Mouse (Mus musculus) heart, embryonic 13.5 days (tissue): ENCODE measurements around the gene Zfp346. TPM values are rescaled to one million over a fixed set of nuclear protein-coding genes. Genes with fewer than 3 reads are reported as not detected.
"Not testable (repeated sequence)": the region's sequence is repeated elsewhere in the genome, so short reads cannot be mapped to it uniquely, and the experiment has no call there.

Experiments used
- ATAC-seq: fragments of 200-750 bp; cut with Nextera tagmentation; 2 replicates; pipeline ENCODE4 v1.8.0; 2017; ENCODE audit warnings: moderate TSS enrichment; ENCODE audit not compliant: insufficient number of reproducible peaks, low FRiP score, low TSS enrichment; ENCODE audit errors: extremely low read depth
- H3K27ac ChIP-seq: fragments of 300-500 bp; sonication (generic); replicated peaks from 2 replicates; pipeline ENCODE4 v1.5.1; 2015; ENCODE audit warnings: moderate library complexity, mild to moderate bottlenecking, inconsistent platforms
- H3K27me3 ChIP-seq: fragments of 300-500 bp; sonication (generic); replicated peaks from 2 replicates; pipeline ENCODE4 v1.6.1; 2015; ENCODE audit warnings: mild to moderate bottlenecking, inconsistent platforms
- H3K36me3 ChIP-seq: fragments of 300-500 bp; sonication (generic); 2 replicates; pipeline ENCODE4 v1.6.1; 2015; ENCODE audit warnings: mild to moderate bottlenecking, inconsistent platforms
- H3K4me1 ChIP-seq: fragments of 300-500 bp; sonication (generic); 2 replicates; pipeline ENCODE4 v1.6.1; 2015; ENCODE audit warnings: inconsistent platforms
- H3K4me2 ChIP-seq: fragments of 300-500 bp; sonication (generic); 2 replicates; pipeline ENCODE4 v1.6.1; 2015; ENCODE audit warnings: inconsistent platforms, mild to moderate bottlenecking, moderate library complexity
- H3K4me3 ChIP-seq: fragments of 300-500 bp; sonication (generic); 2 replicates; pipeline ENCODE4 v1.5.1; 2015; ENCODE audit warnings: moderate library complexity, mild to moderate bottlenecking, inconsistent platforms
- H3K9ac ChIP-seq: fragments of 300-500 bp; sonication (generic); 2 replicates; pipeline ENCODE4 v1.6.1; 2015; ENCODE audit warnings: inconsistent platforms, mild to moderate bottlenecking, moderate library complexity
- H3K9me3 ChIP-seq: fragments of 300-500 bp; sonication (generic); 2 replicates; pipeline ENCODE4 v1.6.1; 2016; ENCODE audit warnings: inconsistent platforms
- WGBS: fragments of 180-500 bp; shearing (Covaris S2); methylation state at CpG from one replicate; pipeline ENCODE4 v1.1.7; 2015; ENCODE audit warnings: mixed read lengths; 5-methylcytosine and 5-hydroxymethylcytosine counted together
- polyA plus RNA-seq: library from polyadenylated mRNA; unstranded; fragments of >200 nt; fragmentation: Nextera tagmentation; extraction: Ambion mirVana; gene quantifications from 2 replicates; pipeline ENCODE4 v1.2.1, GENCODE M21; 2015

Zfp346 gene
- 16.1 and 19.3 TPM in 2 replicates for polyA plus RNA-seq

DNA sequence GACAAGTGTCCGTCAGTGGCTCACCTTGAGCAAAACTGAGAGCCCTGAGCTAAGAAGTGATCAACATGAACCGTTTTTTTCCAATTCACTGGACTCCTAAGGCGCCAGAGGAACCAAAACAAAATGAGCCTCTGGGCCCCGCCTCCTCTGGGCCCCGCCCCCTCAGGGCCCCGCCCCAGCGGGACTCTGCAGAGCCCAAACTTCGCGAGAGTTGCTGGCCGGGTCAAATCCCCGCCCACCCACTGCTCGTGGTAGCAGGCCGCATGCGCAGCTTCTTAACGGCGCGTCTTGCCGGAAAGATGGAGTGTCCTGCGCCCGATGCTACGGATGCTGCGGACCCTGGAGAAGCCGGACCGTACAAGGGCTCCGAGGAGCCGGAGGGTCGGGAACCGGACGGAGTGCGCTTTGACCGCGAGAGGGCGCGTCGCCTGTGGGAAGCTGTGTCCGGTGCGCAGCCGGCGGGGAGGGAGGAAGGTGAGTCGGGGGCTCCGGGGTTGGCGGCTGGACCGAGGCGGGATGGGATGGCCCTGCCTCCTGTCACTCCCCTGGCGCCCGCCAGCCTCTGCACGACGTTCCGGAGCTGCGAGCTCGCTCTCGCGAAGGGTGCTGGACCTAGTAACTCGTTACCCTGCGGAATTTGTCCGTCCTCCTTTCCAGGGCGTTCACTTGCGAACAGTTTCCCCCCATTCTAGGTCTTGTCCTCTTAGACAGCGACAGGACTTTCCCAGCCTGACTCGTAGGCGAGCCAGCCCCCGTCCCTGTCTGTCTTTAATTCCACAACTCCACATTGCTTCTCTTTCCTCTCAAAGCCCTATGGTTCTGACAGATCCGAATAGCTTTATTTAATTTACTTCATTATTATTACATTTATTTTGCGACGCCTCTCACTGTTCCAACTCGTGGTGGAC is at the start of gene Zfp346:
Gene Zfp346 (plus strand): TSS at position 267 of the 908 bp plus-strand sequence.
- no peaks in the 10 kb centered on the region for H3K27me3 ChIP-seq
- H3K4me2 ChIP-seq = peak within 1 kb of the TSS; percentile 89
- peak within 1 kb of the TSS; percentile 91 for H3K27ac ChIP-seq
- peaks cover 22% of the 10 kb centered on the region for H3K36me3 ChIP-seq
- peak; percentile 93 for ATAC-seq
- H3K9me3 ChIP-seq = no peaks in the 10 kb centered on the region
- H3K9ac ChIP-seq = peak within 1 kb of the TSS; percentile 89
- peak within 1 kb of the TSS; percentile 82 for H3K4me3 ChIP-seq
- under 1% methylated on average over 66 of the region's 66 CpGs for WGBS
- H3K4me1 ChIP-seq = peaks cover 28% of the 10 kb centered on the region

DNA sequence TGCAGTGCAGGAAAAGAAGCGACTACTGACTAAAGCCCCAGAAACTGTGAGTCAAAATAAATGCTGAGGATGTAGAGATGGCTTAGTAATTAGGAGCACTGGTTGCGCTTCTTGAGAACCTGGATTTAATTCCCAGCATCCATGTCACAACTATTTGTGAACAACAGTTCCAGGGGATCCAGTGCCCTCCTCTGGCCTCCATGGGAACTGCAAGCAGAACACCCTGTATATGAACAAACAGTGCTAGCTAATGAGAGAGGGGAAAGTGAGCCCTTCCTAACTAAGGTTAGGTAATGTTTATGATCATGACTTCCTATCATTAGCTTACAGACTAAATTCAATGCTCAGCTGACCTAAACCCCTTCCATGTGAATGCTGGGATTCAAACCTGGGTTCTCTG is 47.1 kb upstream of the Zfp346 start:
- Histone ChIP-seq H3K27me3 (no peaks in the 10 kb centered on the region), H3K9me3 (no peaks in the 10 kb centered on the region), H3K27ac (no peak overlapping the region), H3K9ac (no peak overlapping the region), H3K4me1 (no peaks in the 10 kb centered on the region), H3K36me3 (peaks cover 34% of the 10 kb centered on the region), H3K4me2 (no peak overlapping the region), H3K4me3 (no peak overlapping the region)
- ATAC-seq = no peak
- 85% methylated on average over 2 of the region's 2 CpGs for WGBS

GRCm38 (mm10) chr13:55063276-55063675 is 41.8 kb upstream of the Zfp346 start:
- Histone ChIP-seq H3K4me3 (no peak overlapping the region), H3K27ac (no peak overlapping the region), H3K4me1 (no peaks in the 10 kb centered on the region), H3K9ac (no peak overlapping the region), H3K27me3 (no peaks in the 10 kb centered on the region), H3K36me3 (peaks cover 18% of the 10 kb centered on the region), H3K9me3 (no peaks in the 10 kb centered on the region), H3K4me2 (no peak overlapping the region)
- no peak for ATAC-seq
- 50% methylated on average over 2 of the region's 2 CpGs for WGBS

DNA sequence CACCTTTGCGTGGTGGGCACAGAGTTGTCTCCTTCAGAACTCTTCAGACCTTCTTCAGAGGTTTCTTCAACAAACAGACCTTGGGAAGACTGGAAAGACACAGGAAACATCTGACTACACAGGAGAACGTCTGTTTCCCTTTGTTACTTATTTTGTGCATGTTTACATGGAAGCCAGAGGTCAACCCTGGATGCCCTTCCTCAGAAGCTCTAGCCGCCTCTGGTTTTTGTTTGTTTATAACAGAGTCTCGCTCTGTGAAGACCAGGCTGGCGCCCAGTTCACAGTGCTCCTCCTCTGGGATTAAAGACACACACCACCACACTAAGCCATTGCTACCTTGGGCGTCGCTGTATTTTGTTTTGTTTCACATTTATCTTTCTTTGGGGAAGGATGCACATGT is 35.4 kb upstream of the Zfp346 start:
- no peak for ATAC-seq
- Histone ChIP-seq H3K4me2 (no peak overlapping the region), H3K27me3 (no peaks in the 10 kb centered on the region), H3K4me1 (no peaks in the 10 kb centered on the region), H3K27ac (no peak overlapping the region), H3K4me3 (no peak overlapping the region), H3K9me3 (no peaks in the 10 kb centered on the region), H3K9ac (no peak overlapping the region), H3K36me3 (peaks cover 17% of the 10 kb centered on the region)
- 64% methylated on average over 7 of the region's 7 CpGs for WGBS

- Histone ChIP-seq H3K4me1 (no peaks in the 10 kb centered on the region), H3K27ac (no peak overlapping the region), H3K36me3 (peaks cover 24% of the 10 kb centered on the region), H3K9me3 (no peaks in the 10 kb centered on the region), H3K27me3 (no peaks in the 10 kb centered on the region), H3K9ac (no peak overlapping the region), H3K4me3 (no peak overlapping the region), H3K4me2 (no peak overlapping the region)
- ATAC-seq = no peak
- WGBS = 5% methylated on average over 3 of the region's 3 CpGs
These were observed 33.8 kb upstream of the Zfp346 start for GRCm38 (mm10) chr13:55071322-55071721.

- H3K4me2 ChIP-seq = no peak overlapping the region
- H3K4me3 ChIP-seq = no peak overlapping the region
- no peak for ATAC-seq
- H3K9ac ChIP-seq = no peak overlapping the region
- no peaks in the 10 kb centered on the region for H3K27me3 ChIP-seq
- no peaks in the 10 kb centered on the region for H3K9me3 ChIP-seq
- H3K27ac ChIP-seq = no peak overlapping the region
- no peaks in the 10 kb centered on the region for H3K4me1 ChIP-seq
- peaks cover 30% of the 10 kb centered on the region for H3K36me3 ChIP-seq
- WGBS = 54% methylated on average over 5 of the region's 5 CpGs
These were observed 29.5 kb upstream of the Zfp346 start for GRCm38 (mm10) chr13:55075597-55075996.

DNA sequence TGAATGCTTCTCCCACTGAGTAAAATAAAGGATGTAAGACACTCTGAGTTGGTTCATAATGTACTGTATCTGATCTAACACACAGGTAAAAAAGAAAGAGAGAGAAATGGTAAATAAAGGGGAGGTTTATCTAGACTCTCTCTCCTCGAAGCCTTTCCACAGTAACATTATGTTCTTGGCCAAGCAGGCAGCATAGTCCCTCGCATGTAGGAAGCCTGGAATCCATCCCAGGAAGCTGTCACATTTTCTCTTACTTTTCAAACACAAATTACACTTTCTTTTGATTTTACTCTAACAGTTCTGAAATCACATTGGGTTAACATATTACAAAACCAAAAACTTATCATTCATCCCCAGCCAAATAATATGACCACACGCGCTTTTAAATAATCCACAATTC is 12.5 kb upstream of the Zfp346 start:
- H3K4me1 ChIP-seq = no peaks in the 10 kb centered on the region
- H3K9ac ChIP-seq = no peak overlapping the region
- H3K4me2 ChIP-seq = no peak overlapping the region
- H3K9me3 ChIP-seq = no peaks in the 10 kb centered on the region
- 77% methylated on average over 4 of the region's 4 CpGs for WGBS
- H3K27me3 ChIP-seq = no peaks in the 10 kb centered on the region
- no peak overlapping the region for H3K27ac ChIP-seq
- no peak overlapping the region for H3K4me3 ChIP-seq
- H3K36me3 ChIP-seq = peaks cover 33% of the 10 kb centered on the region
- no peak for ATAC-seq

GRCm38 (mm10) chr13:55097841-55098240 is 7.3 kb upstream of the Zfp346 start:
- H3K36me3 ChIP-seq, H3K27ac ChIP-seq, H3K9me3 ChIP-seq, H3K4me1 ChIP-seq, H3K4me3 ChIP-seq, H3K4me2 ChIP-seq, H3K27me3 ChIP-seq, ATAC-seq, H3K9ac ChIP-seq: not testable (repeated sequence)
- 87% methylated on average over 3 of the region's 3 CpGs for WGBS

GRCm38 (mm10) chr13:55099066-55099725 is 5.9 kb upstream of the Zfp346 start:
- Histone ChIP-seq H3K36me3 (no peaks in the 10 kb centered on the region), H3K9me3 (no peaks in the 10 kb centered on the region), H3K27ac (peak overlapping the region; percentile 91), H3K4me1 (peaks cover 7% of the 10 kb centered on the region), H3K4me3 (peak overlapping the region; percentile 78), H3K9ac (peak overlapping the region; percentile 91), H3K4me2 (peak overlapping the region; percentile 86), H3K27me3 (no peaks in the 10 kb centered on the region)
- 29% methylated on average over 20 of the region's 20 CpGs for WGBS
- ATAC-seq = no peak

DNA sequence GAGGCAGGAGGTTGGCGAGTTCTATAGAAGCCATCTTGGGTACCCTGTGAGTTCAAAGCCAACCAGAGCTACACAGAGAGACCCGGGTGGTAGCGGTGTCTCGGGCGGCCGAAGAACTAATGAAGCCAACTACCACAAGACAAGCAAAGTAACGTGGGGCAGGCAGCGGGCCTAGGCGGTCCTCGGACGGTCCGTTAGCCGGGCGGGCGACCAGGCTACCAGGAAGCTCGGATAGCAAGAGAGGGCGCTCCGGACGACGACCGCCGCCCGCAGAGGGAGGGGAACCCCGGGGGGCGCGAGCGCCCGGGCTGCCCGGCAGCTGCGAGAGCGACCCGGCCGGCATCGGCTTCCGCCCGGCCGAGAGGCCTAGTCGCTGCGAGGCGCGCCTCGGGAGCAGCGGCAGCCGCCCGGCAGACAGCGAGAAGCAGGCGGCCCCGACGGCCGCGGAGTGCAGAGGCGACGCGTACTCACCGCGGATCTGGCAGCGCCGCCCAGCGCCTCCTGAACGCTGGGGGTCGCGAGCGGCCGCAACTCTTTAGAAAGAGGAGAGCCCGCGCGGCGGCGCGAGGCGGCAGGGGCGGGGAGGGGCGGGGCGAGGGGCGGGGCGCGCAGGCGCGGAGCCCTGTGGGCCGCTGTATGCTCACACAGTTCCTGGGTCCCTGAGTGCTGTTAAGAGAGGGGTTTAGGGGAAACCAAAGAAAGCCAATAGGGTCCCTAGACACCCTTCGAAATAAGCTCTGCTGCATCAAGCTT is 5.2 kb upstream of the Zfp346 start, which contains the start of gene Uimc1:
Gene Uimc1 (minus strand): TSS at position 575 of the 753 bp plus-strand sequence.
- peaks cover 7% of the 10 kb centered on the region for H3K4me1 ChIP-seq
- H3K4me2 ChIP-seq = peak within 1 kb of the TSS; percentile 86
- no peaks in the 10 kb centered on the region for H3K27me3 ChIP-seq
- H3K27ac ChIP-seq = peak within 1 kb of the TSS; percentile 91
- peak within 1 kb of the TSS; percentile 78 for H3K4me3 ChIP-seq
- peak; percentile 84 for ATAC-seq
- no peaks in the 10 kb centered on the region for H3K9me3 ChIP-seq
- H3K9ac ChIP-seq = peak within 1 kb of the TSS; percentile 91
- under 1% methylated on average over 69 of the region's 81 CpGs for WGBS
- no peaks in the 10 kb centered on the region for H3K36me3 ChIP-seq

DNA sequence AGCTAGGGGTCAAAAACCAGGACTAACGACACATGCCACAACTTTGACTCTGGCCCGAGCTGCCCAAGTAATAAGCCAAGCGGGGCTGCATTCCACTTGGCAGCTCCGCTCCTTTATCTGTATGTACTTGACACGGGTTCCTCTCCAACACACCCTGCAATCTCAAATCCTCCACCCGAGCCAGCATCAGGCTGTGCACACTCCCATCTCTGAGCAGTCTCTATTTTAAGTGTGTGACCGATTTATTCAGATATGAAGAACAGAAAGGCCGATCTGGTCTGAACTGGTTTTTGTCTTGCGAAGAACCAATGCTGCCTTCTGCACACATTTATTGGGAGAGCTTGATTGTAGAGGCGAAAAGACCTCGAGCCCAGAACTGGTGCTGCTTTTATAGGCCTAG is 3.5 kb upstream of the Zfp346 start:
- no peaks in the 10 kb centered on the region for H3K9me3 ChIP-seq
- ATAC-seq = no peak

More for the DNA sequence above, 3.5 kb upstream of the Zfp346 start:
- H3K4me3 ChIP-seq = no peak overlapping the region
- H3K27me3 ChIP-seq = no peaks in the 10 kb centered on the region
- peaks cover 17% of the 10 kb centered on the region for H3K4me1 ChIP-seq
- no peak overlapping the region for H3K27ac ChIP-seq
- no peak overlapping the region for H3K9ac ChIP-seq
- H3K36me3 ChIP-seq = no peaks in the 10 kb centered on the region
- 69% methylated on average over 11 of the region's 11 CpGs for whole genome bisulfite sequencing
- no peak overlapping the region for H3K4me2 ChIP-seq
